Mouse (Mus musculus) bone marrow macrophage, adult 2 months (primary cell): ENCODE data around the gene Prickle2.

Source experiments
- CTCF ChIP-seq: IDR thresholded peaks from 2 replicates; pipeline ENCODE4 v1.5.1; 2012; ENCODE audit warnings: low read depth, mild to moderate bottlenecking, low read length, moderate library complexity
- POLR2A ChIP-seq: IDR thresholded peaks from 2 replicates; pipeline ENCODE4 v1.6.1; 2012; ENCODE audit warnings: mild to moderate bottlenecking, low read depth, low read length, borderline replicate concordance

DNA sequence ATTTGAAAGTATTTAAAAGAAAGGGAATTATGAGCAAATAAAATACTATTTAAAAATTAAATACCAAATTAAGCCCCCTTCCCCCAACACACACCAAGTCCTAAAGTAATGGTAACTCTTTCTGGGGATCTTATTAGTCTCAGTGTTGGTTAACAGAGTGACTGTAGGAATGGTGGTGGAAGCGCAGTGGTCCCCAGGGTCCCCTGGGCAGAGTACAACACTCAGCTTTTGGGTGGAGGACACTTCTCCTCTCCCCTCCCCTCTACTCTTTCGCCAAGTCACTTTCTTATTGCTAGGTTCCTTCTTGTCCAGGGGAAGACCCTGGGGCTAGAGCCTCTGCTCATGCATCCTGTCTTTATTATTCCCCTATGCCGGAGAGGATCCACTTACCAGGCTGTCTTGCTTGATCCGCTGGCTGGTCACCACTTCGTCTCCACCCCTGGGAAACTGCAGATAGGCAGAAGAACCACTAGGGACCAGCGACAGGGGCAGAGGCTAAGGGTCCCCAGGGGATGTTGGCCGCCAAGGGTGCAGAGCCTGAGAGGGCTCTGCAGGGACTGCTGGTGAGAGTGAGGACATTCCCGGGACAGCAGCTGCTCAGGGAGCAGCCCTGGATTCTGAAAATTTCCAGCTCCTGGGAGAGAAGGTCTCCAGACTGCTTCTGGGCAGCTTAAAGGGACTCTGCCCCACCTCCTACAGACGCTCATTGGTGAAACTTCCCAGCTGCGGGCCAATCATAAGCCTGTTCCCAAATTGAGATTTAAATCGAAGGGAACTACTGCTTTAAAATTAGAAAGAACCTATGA, 171.5 kb downstream of the Prickle2 start:
- TF ChIP-seq CTCF (no peak), POLR2A (no peak)
